Mouse (Mus musculus): ENCODE measurements at regions not wholly inside any gene's neighbourhood (a gene's known extent, or its start where the extent isn't known, plus 50 kb on each side); places are given as distances from the start of the nearest gene placed in this dataset.

GRCm38 (mm10) chr15:68707306-68707705, 2206.6 kb upstream of the Lrrc6 start:
- 46% methylated on average over 3 of the region's 3 CpGs for WGBS
- Histone ChIP-seq H3K36me3 (ENCODE audit: insufficient read depth, low read length) (no peaks in the 10 kb centered on the region), H3K9me3 (ENCODE audit: low read length) (no peaks in the 10 kb centered on the region), H3K4me1 (ENCODE audit: insufficient read depth, low read length) (no peaks in the 10 kb centered on the region), H3K27me3 (ENCODE audit: insufficient read depth, low read length) (no peaks in the 10 kb centered on the region), H3K9ac (replicated peaks; ENCODE audit: low read length) (no peak overlapping the region), H3K4me3 (ENCODE audit: low read length) (no peak overlapping the region), H3K27ac (no peak overlapping the region), H3K4me2 (ENCODE audit: low read depth, low read length) (no peak overlapping the region)
- peak; percentile 82 for ATAC-seq
- no peak for TF ChIP-seq CTCF (IDR thresholded peaks at IDR 0.05; ENCODE audit: low read depth)
- DNase-seq (ENCODE audit: low spot score): peak; percentile 68

- H3K9me3 ChIP-seq (ENCODE audit: low read length): no peaks in the 10 kb centered on the region
- TF ChIP-seq CTCF (IDR thresholded peaks at IDR 0.05; ENCODE audit: low read depth): no peak
- H3K4me2 ChIP-seq (ENCODE audit: low read depth, low read length): no peak overlapping the region
- no peaks in the 10 kb centered on the region for H3K36me3 ChIP-seq (ENCODE audit: insufficient read depth, low read length)
- no peak overlapping the region for H3K27ac ChIP-seq
- 27% methylated on average over 5 of the region's 5 CpGs for WGBS
- H3K9ac ChIP-seq (replicated peaks; ENCODE audit: low read length): no peak overlapping the region
- H3K27me3 ChIP-seq (ENCODE audit: insufficient read depth, low read length): no peaks in the 10 kb centered on the region
- no peak for ATAC-seq
- no peaks in the 10 kb centered on the region for H3K4me1 ChIP-seq (ENCODE audit: insufficient read depth, low read length)
- DNase-seq (ENCODE audit: low spot score): no peak
- H3K4me3 ChIP-seq (ENCODE audit: low read length): no peak overlapping the region
Observed at GRCm38 (mm10) chr15:68695041-68695650, 2194.4 kb upstream of the Lrrc6 start.

GRCm38 (mm10) chr15:68667462-68667861, 2166.8 kb upstream of the Lrrc6 start:
- no peaks in the 10 kb centered on the region for H3K9me3 ChIP-seq (ENCODE audit: low read length)
- no peaks in the 10 kb centered on the region for H3K4me1 ChIP-seq (ENCODE audit: insufficient read depth, low read length)
- DNase-seq (ENCODE audit: low spot score) (no peak), ATAC-seq (no peak)
- H3K27me3 ChIP-seq (ENCODE audit: insufficient read depth, low read length): no peaks in the 10 kb centered on the region
- 49% methylated on average over 1 of the region's 1 CpGs for WGBS
- H3K4me3 ChIP-seq (ENCODE audit: low read length): no peak overlapping the region
- H3K9ac ChIP-seq (replicated peaks; ENCODE audit: low read length): no peak overlapping the region
- no peak overlapping the region for H3K27ac ChIP-seq
- TF ChIP-seq CTCF (IDR thresholded peaks at IDR 0.05; ENCODE audit: low read depth): no peak
- no peaks in the 10 kb centered on the region for H3K36me3 ChIP-seq (ENCODE audit: insufficient read depth, low read length)
- no peak overlapping the region for H3K4me2 ChIP-seq (ENCODE audit: low read depth, low read length)

GRCm38 (mm10) chr15:68665331-68665730, 2164.6 kb upstream of the Lrrc6 start:
- no peak overlapping the region for H3K27ac ChIP-seq
- TF ChIP-seq CTCF (IDR thresholded peaks at IDR 0.05; ENCODE audit: low read depth): no peak
- no peaks in the 10 kb centered on the region for H3K36me3 ChIP-seq (ENCODE audit: insufficient read depth, low read length)
- no peak for ATAC-seq
- DNase-seq (ENCODE audit: low spot score): no peak
- H3K9me3 ChIP-seq (ENCODE audit: low read length): no peaks in the 10 kb centered on the region
- no peak overlapping the region for H3K4me2 ChIP-seq (ENCODE audit: low read depth, low read length)
- no peak overlapping the region for H3K4me3 ChIP-seq (ENCODE audit: low read length)
- H3K27me3 ChIP-seq (ENCODE audit: insufficient read depth, low read length): no peaks in the 10 kb centered on the region
- no peak overlapping the region for H3K9ac ChIP-seq (replicated peaks; ENCODE audit: low read length)
- no peaks in the 10 kb centered on the region for H3K4me1 ChIP-seq (ENCODE audit: insufficient read depth, low read length)

- 47% methylated on average over 6 of the region's 6 CpGs for WGBS
- ATAC-seq (no peak), DNase-seq (ENCODE audit: low spot score) (no peak)
- Histone ChIP-seq H3K9me3 (ENCODE audit: low read length) (no peaks in the 10 kb centered on the region), H3K36me3 (ENCODE audit: insufficient read depth, low read length) (no peaks in the 10 kb centered on the region), H3K27ac (no peak overlapping the region), H3K4me3 (ENCODE audit: low read length) (no peak overlapping the region), H3K4me2 (ENCODE audit: low read depth, low read length) (no peak overlapping the region), H3K4me1 (ENCODE audit: insufficient read depth, low read length) (no peaks in the 10 kb centered on the region), H3K9ac (replicated peaks; ENCODE audit: low read length) (no peak overlapping the region), H3K27me3 (ENCODE audit: insufficient read depth, low read length) (no peaks in the 10 kb centered on the region)
- TF ChIP-seq CTCF (IDR thresholded peaks at IDR 0.05; ENCODE audit: low read depth): no peak
Observed at GRCm38 (mm10) chr15:68656722-68657121, 2156.0 kb upstream of the Lrrc6 start.

GRCm38 (mm10) chr15:68655046-68655445, 2154.3 kb upstream of the Lrrc6 start:
- WGBS: 95% methylated on average over 3 of the region's 3 CpGs
- Histone ChIP-seq H3K9ac (replicated peaks; ENCODE audit: low read length) (no peak overlapping the region), H3K36me3 (ENCODE audit: insufficient read depth, low read length) (no peaks in the 10 kb centered on the region), H3K27me3 (ENCODE audit: insufficient read depth, low read length) (no peaks in the 10 kb centered on the region), H3K4me1 (ENCODE audit: insufficient read depth, low read length) (no peaks in the 10 kb centered on the region), H3K27ac (no peak overlapping the region), H3K4me2 (ENCODE audit: low read depth, low read length) (no peak overlapping the region), H3K9me3 (ENCODE audit: low read length) (no peaks in the 10 kb centered on the region), H3K4me3 (ENCODE audit: low read length) (no peak overlapping the region)
- DNase-seq (ENCODE audit: low spot score) (no peak), ATAC-seq (no peak)
- no peak for TF ChIP-seq CTCF (IDR thresholded peaks at IDR 0.05; ENCODE audit: low read depth)

- no peaks in the 10 kb centered on the region for H3K4me1 ChIP-seq (ENCODE audit: insufficient read depth, low read length)
- WGBS: 48% methylated on average over 2 of the region's 2 CpGs
- no peaks in the 10 kb centered on the region for H3K36me3 ChIP-seq (ENCODE audit: insufficient read depth, low read length)
- H3K27ac ChIP-seq: no peak overlapping the region
- ATAC-seq: no peak
- DNase-seq (ENCODE audit: low spot score): no peak
- no peak overlapping the region for H3K4me3 ChIP-seq (ENCODE audit: low read length)
- H3K4me2 ChIP-seq (ENCODE audit: low read depth, low read length): no peak overlapping the region
- no peak overlapping the region for H3K9ac ChIP-seq (replicated peaks; ENCODE audit: low read length)
- no peak for TF ChIP-seq CTCF (IDR thresholded peaks at IDR 0.05; ENCODE audit: low read depth)
- H3K27me3 ChIP-seq (ENCODE audit: insufficient read depth, low read length): no peaks in the 10 kb centered on the region
- H3K9me3 ChIP-seq (ENCODE audit: low read length): no peaks in the 10 kb centered on the region
Observed at GRCm38 (mm10) chr15:68650609-68651008, 2149.9 kb upstream of the Lrrc6 start.

Measured in hindbrain, postnatal 0 days (tissue).